Mouse (Mus musculus) ES-Bruce4 (cell line): Measurements from ENCODE around the gene Ndufaf3.

Source experiments
- CTCF ChIP-seq: IDR thresholded peaks from one replicate; pipeline ENCODE4 v1.8.1; 2011; ENCODE audit warnings: low read depth, low read length
- POLR2A ChIP-seq: IDR thresholded peaks from one replicate; pipeline ENCODE4 v1.8.1; 2011; ENCODE audit warnings: low read length; ENCODE audit not compliant: insufficient read depth

GRCm38 (mm10) chr9:108577934-108578544 is 10.8 kb upstream of the Ndufaf3 start:
- TF ChIP-seq POLR2A (no peak), CTCF (no peak)
